ENCODE assay signal across 31 mouse cellular contexts in the genomic region with DNA sequence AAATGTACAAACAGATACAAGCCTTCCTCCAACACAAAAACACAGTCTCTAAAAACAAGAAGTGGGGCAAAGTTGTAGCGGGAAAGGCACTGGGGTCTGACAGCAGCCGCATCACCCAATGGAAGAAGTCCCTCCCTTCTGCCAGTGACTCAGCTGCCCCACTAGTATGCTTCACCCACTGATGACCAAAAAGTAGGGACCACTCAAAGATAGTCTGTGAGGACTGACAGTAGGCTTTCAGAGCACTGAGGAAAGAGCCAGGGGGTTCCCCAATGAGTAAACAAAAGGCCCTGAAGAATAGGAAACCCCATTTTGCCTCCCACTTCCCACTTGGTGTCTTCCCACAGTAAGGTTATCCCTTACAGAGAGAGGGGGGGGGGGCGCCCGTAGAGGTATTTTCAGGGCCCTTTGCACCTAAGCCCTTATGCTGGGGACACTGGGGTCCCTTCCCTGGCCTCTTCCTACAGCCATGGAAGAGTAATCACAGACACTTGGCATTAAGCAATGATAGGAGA. TPM values are rescaled to one million over a fixed set of nuclear protein-coding genes. Genes with fewer than 3 reads are reported as not detected.
DNase-seq lines count a peak whose midpoint lies in the region; ATAC-seq and TF ChIP-seq lines count a peak whose summit lies in the region.
"Had no signal": no experiment of that assay in that cellular context is flagged by ENCODE, and none has a peak within 500 bp of the region (broad histone marks: within the 10 kb centered on the region; RNA-seq: fewer than 3 reads in every experiment).

No protein-coding gene starts in this region.

- TF ChIP-seq POLR2A in testis, adult 2 months (IDR thresholded peaks at IDR 0.05; ENCODE audit: control insufficient read depth, low read depth, low read length): no peak

- H3K9me3 ChIP-seq in E14TG2a.4 (ENCODE audit: low read length): no peaks in the 10 kb centered on the region
- H3K9me3 ChIP-seq: embryonic facial prominence, embryonic 13.5 days; forebrain, embryonic 10.5 days; forebrain, embryonic 15.5 days; hindbrain, embryonic 12.5 days; limb, embryonic 12.5 days; midbrain, embryonic 15.5 days; stomach, embryonic 15.5 days had no signal

- peaks cover 2% of the 10 kb centered on the region for H3K36me3 ChIP-seq in testis, adult 2 months (ENCODE audit: control insufficient read depth, insufficient read depth, low read length)
- peaks cover 12% of the 10 kb centered on the region; the same call in 1 of the 2 replicates for H3K36me3 ChIP-seq in E14TG2a.4 (ENCODE audit: insufficient read depth, low read length)
- H3K36me3 ChIP-seq: embryonic facial prominence, embryonic 13.5 days; forebrain, embryonic 10.5 days; forebrain, embryonic 15.5 days; hindbrain, embryonic 12.5 days; limb, embryonic 12.5 days; midbrain, embryonic 15.5 days; stomach, embryonic 15.5 days had no signal

- no peak for TF ChIP-seq CTCF in testis, adult 2 months (IDR thresholded peaks at IDR 0.05; ENCODE audit: control insufficient read depth, insufficient read depth, insufficient replicate concordance, low read depth, low read length)
- no peak for TF ChIP-seq CTCF in E14TG2a.4 (conservative IDR thresholded peaks at IDR 0.05; ENCODE audit: low read length)

- peak overlapping the region; percentile 62 for H3K4me3 ChIP-seq in testis, adult 2 months (ENCODE audit: control insufficient read depth, low read depth, low read length)
- H3K4me3 ChIP-seq in E14TG2a.4 (replicated peaks; ENCODE audit: low read length): 0 out of 2 replicates have a peak overlapping the region, but pooled peaks have one; percentile 20
- H3K4me3 ChIP-seq: embryonic facial prominence, embryonic 13.5 days; forebrain, embryonic 10.5 days; forebrain, embryonic 15.5 days; hindbrain, embryonic 12.5 days; limb, embryonic 12.5 days; midbrain, embryonic 15.5 days; stomach, embryonic 15.5 days had no signal

- H3K4me1 ChIP-seq in testis, adult 2 months (ENCODE audit: control insufficient read depth, insufficient read depth, low read length): peaks cover 27% of the 10 kb centered on the region
- peaks cover 82% of the 10 kb centered on the region for H3K4me1 ChIP-seq in E14TG2a.4 (replicated peaks; ENCODE audit: low read depth, low read length)

- no peaks in the 10 kb centered on the region for H3K27me3 ChIP-seq in testis, adult 2 months (ENCODE audit: control insufficient read depth, insufficient read depth, low read length)
- peaks cover 6% of the 10 kb centered on the region for H3K27me3 ChIP-seq in E14TG2a.4 (ENCODE audit: insufficient read depth, low read length)
- H3K27me3 ChIP-seq: embryonic facial prominence, embryonic 13.5 days; forebrain, embryonic 15.5 days; hindbrain, embryonic 12.5 days; midbrain, embryonic 15.5 days; stomach, embryonic 15.5 days had no signal

- DNase-seq in testis, postnatal 10 days (ENCODE audit: low spot score): no peak
- DNase-seq in ovary, postnatal 10 days (ENCODE audit: low spot score): no peak
- DNase-seq in thymus, postnatal 25 days: no peak
- DNase-seq: adrenal gland, postnatal 10 days; cerebellum, adult 11 months; cerebellum, adult 9-10 months; gastrocnemius, postnatal 25 days; heart, adult 11 months; heart, postnatal 36 days; kidney, adult 9 months; kidney, postnatal 10 days; liver, postnatal 0 days; lung, postnatal 10 days; right cerebral cortex, postnatal 4 days; thymus, adult 2 months; thymus, postnatal 4 days had no signal

- no peak overlapping the region for H3K27ac ChIP-seq in testis, adult 2 months (ENCODE audit: control insufficient read depth, insufficient read depth, low read depth, low read length)
- H3K27ac ChIP-seq: embryonic facial prominence, embryonic 13.5 days; forebrain, embryonic 10.5 days; forebrain, embryonic 15.5 days; hindbrain, embryonic 12.5 days; hindbrain, postnatal 0 days; limb, embryonic 12.5 days; macrophage; midbrain, embryonic 15.5 days; stomach, embryonic 15.5 days had no signal

- peak; percentile 46 for ATAC-seq in inflammation-experienced regulatory T-cells, adult 6 months
- ATAC-seq: forebrain, embryonic 15.5 days; hindbrain, postnatal 0 days; intestine, postnatal 0 days; liver, postnatal 0 days; midbrain, embryonic 15.5 days had no signal

RNA-seq across cellular contexts. Expression of gene Zbtb32, which starts 4.1 kb away (rescaled TPM):
- polyA plus RNA-seq in testis, adult 2 months (2012; rRNA removed): 180 and 203 TPM in 2 replicates
- polyA plus RNA-seq in inflammation-experienced regulatory T-cells, adult 6 months (2017; shearing (Covaris generic)): 10 to 100 TPM; 11.7 to 28.7 (median 11.9) TPM
- polyA plus RNA-seq: frontal cortex, adult 2 months; neural tube, embryonic 11.5 days had no signal

RNA-seq across cellular contexts. Expression of gene Kmt2b, which starts 6.0 kb away (rescaled TPM):
- 56.1 and 61.0 TPM in 2 replicates for polyA plus RNA-seq in testis, adult 2 months (2012; rRNA removed)
- 10 to 100 TPM; 15.7 to 23.0 (median 22.6) TPM for polyA plus RNA-seq in inflammation-experienced regulatory T-cells, adult 6 months (2017; shearing (Covaris generic))

RNA-seq across cellular contexts. Expression of gene Upk1a, which starts 18.1 kb away (rescaled TPM):
- 6.5 TPM in 2 replicates for polyA plus RNA-seq in testis, adult 2 months (2012; rRNA removed)
- polyA plus RNA-seq in inflammation-experienced regulatory T-cells, adult 6 months (2017; shearing (Covaris generic)): 1 to 10 TPM in 2 of 3 experiments, under 1 TPM in 1; 0.47 to 3.1 (median 1.5) TPM

RNA-seq across cellular contexts. Expression of gene Igflr1, which starts 29.3 kb away (rescaled TPM):
- 0.80 and 1.0 TPM in 2 replicates for polyA plus RNA-seq in testis, adult 2 months (2012; rRNA removed)
- polyA plus RNA-seq in inflammation-experienced regulatory T-cells, adult 6 months (2017; shearing (Covaris generic)): 100 to 1,000 TPM; 118 to 196 (median 157) TPM
- polyA plus RNA-seq: macrophage had no signal

RNA-seq across cellular contexts. Expression of gene Psenen, which starts 31.1 kb away (rescaled TPM):
- 147 and 167 TPM in 2 replicates for polyA plus RNA-seq in testis, adult 2 months (2012; rRNA removed)
- 100 to 1,000 TPM; 271 to 363 (median 299) TPM for polyA plus RNA-seq in inflammation-experienced regulatory T-cells, adult 6 months (2017; shearing (Covaris generic))
